Mouse (Mus musculus): Measurements from ENCODE around the gene Atf1. TPM values are rescaled to one million over a fixed set of nuclear protein-coding genes. Genes with fewer than 3 reads are reported as not detected.

The Atf1 gene
- polyA plus RNA-seq, 1 experiment from 2014 or later, result 42.2 TPM

DNA sequence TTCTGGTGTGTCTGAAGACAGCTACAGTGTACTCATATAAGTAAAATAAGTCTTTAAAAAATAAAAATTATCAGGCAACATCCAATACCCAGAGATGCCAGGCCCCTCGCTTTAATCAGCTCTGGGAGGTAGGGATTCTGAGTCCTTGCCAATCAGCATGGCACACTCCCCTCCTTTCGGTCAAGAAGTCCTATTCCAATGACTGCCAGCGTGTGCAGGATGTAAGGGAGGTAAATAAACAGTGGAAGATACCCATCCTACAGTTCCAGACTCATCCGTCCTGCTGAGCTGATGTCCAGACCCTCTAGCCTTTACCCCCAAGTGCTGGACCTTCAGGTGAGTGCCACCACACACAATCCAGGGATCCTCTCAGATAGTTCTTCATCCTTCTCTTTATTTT lies 2.2 kb upstream of the Atf1 start:
- no peak for DNase-seq (ENCODE audit: low spot score)
- Histone ChIP-seq H3K36me3 (replicated peaks) (peaks cover 37% of the 10 kb centered on the region), H3K4me1 (peaks cover 21% of the 10 kb centered on the region), H3K9me3 (peaks cover 16% of the 10 kb centered on the region; the same call in 1 of the 2 replicates), H3K4me3 (no peak overlapping the region), H3K27ac (replicated peaks) (no peak overlapping the region), H3K27me3 (replicated peaks; ENCODE audit: low read depth, poor library complexity, severe bottlenecking) (no peaks in the 10 kb centered on the region)
- 96% methylated on average over 4 of the region's 4 CpGs for WGBS

GRCm38 (mm10) chr15:100225891-100226290 lies 1.7 kb upstream of the Atf1 start:
- no peak for DNase-seq (ENCODE audit: low spot score)
- peaks cover 37% of the 10 kb centered on the region for H3K36me3 ChIP-seq (replicated peaks)
- no peak overlapping the region for H3K4me3 ChIP-seq
- no peak overlapping the region for H3K27ac ChIP-seq (replicated peaks)
- WGBS, result 100% methylated on average over 1 of the region's 1 CpGs
- peaks cover 21% of the 10 kb centered on the region for H3K4me1 ChIP-seq
- no peaks in the 10 kb centered on the region for H3K27me3 ChIP-seq (replicated peaks; ENCODE audit: low read depth, poor library complexity, severe bottlenecking)
- H3K9me3 ChIP-seq, result peaks cover 16% of the 10 kb centered on the region; the same call in 1 of the 2 replicates

- DNase-seq (ENCODE audit: low spot score), result peak; percentile 30
- 9% methylated on average over 17 of the region's 17 CpGs for WGBS
- Histone ChIP-seq H3K27ac (replicated peaks) (peak overlapping the region; percentile 100), H3K4me1 (peaks cover 21% of the 10 kb centered on the region), H3K36me3 (replicated peaks) (peaks cover 44% of the 10 kb centered on the region), H3K9me3 (peaks cover 13% of the 10 kb centered on the region; the same call in 1 of the 2 replicates), H3K4me3 (peak overlapping the region; percentile 91), H3K27me3 (replicated peaks; ENCODE audit: low read depth, poor library complexity, severe bottlenecking) (no peaks in the 10 kb centered on the region)
Observed at GRCm38 (mm10) chr15:100227031-100227662, 472 bp upstream of the Atf1 start.

DNA sequence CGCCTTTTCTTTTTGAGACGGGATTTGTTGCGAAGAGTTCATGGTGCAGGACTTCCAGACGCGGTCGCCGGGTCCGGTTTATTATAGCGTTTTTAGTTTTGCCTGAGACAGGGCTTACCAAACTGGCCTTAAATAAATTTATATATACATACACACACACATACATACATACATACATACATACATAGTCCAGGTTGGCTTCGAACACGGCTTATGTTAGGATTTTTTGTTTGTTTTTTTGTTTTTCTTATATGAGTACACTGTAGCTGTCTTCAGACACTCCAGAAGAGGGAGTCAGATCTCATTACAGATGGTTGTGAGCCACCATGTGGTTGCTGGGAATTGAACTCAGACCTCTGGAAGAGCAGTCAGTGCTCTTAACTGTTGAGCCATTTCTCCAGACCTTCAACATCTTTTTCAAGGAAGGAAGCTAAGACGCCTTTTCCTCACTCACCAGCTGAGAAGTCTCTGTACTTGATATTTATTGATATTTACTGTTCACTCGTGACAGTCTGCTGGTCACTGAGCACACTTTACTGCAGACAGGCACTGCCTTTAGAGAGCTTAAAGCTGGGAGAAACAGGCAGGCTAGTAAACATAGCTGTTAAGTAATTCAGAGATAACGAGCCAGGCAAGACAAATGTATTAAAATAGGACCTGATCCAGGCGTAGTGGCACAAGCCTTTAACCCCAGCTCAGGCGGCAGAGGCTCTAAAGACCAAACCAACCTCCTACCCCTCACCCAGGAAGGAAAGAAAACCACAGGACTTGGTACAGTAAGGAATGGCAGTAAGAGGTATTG lies 1.1 kb downstream of the Atf1 start:
- peaks cover 44% of the 10 kb centered on the region for H3K36me3 ChIP-seq (replicated peaks)
- no peaks in the 10 kb centered on the region for H3K9me3 ChIP-seq
- H3K27me3 ChIP-seq (replicated peaks; ENCODE audit: low read depth, poor library complexity, severe bottlenecking), result no peaks in the 10 kb centered on the region
- WGBS, result 21% methylated on average over 16 of the region's 16 CpGs
- peak overlapping the region; percentile 100 for H3K27ac ChIP-seq (replicated peaks)
- peaks cover 21% of the 10 kb centered on the region for H3K4me1 ChIP-seq
- DNase-seq (ENCODE audit: low spot score), result no peak
- peak overlapping the region; percentile 91 for H3K4me3 ChIP-seq

GRCm38 (mm10) chr15:100230655-100231054 lies 3.0 kb downstream of the Atf1 start:
- WGBS, result 82% methylated on average over 1 of the region's 1 CpGs
- Histone ChIP-seq H3K9me3 (no peaks in the 10 kb centered on the region), H3K4me3 (no peak overlapping the region), H3K27me3 (replicated peaks; ENCODE audit: low read depth, poor library complexity, severe bottlenecking) (no peaks in the 10 kb centered on the region), H3K36me3 (replicated peaks) (peaks cover 46% of the 10 kb centered on the region), H3K27ac (replicated peaks) (no peak overlapping the region), H3K4me1 (peaks cover 21% of the 10 kb centered on the region)
- no peak for DNase-seq (ENCODE audit: low spot score)

- H3K4me1 ChIP-seq, result peaks cover 18% of the 10 kb centered on the region
- no peaks in the 10 kb centered on the region for H3K9me3 ChIP-seq
- no peak overlapping the region for H3K4me3 ChIP-seq
- H3K27ac ChIP-seq (replicated peaks), result no peak overlapping the region
- 93% methylated on average over 14 of the region's 14 CpGs for WGBS
- H3K27me3 ChIP-seq (replicated peaks; ENCODE audit: low read depth, poor library complexity, severe bottlenecking), result no peaks in the 10 kb centered on the region
- no peak for DNase-seq (ENCODE audit: low spot score)
- H3K36me3 ChIP-seq (replicated peaks), result peaks cover 58% of the 10 kb centered on the region
Observed at GRCm38 (mm10) chr15:100231616-100232525, 4.3 kb downstream of the Atf1 start.

- H3K27ac ChIP-seq (replicated peaks), result no peak overlapping the region
- no peak for DNase-seq (ENCODE audit: low spot score)
- H3K4me1 ChIP-seq, result no peaks in the 10 kb centered on the region
- H3K36me3 ChIP-seq (replicated peaks), result peaks cover 88% of the 10 kb centered on the region
- WGBS, result 92% methylated on average over 12 of the region's 12 CpGs
- H3K4me3 ChIP-seq, result no peak overlapping the region
- H3K27me3 ChIP-seq (replicated peaks; ENCODE audit: low read depth, poor library complexity, severe bottlenecking), result no peaks in the 10 kb centered on the region
- no peaks in the 10 kb centered on the region for H3K9me3 ChIP-seq
Observed at GRCm38 (mm10) chr15:100235208-100235965, 7.8 kb downstream of the Atf1 start.

- Histone ChIP-seq H3K9me3 (no peaks in the 10 kb centered on the region), H3K36me3 (replicated peaks) (peaks cover 99% of the 10 kb centered on the region), H3K4me1 (no peaks in the 10 kb centered on the region), H3K4me3 (no peak overlapping the region), H3K27me3 (replicated peaks; ENCODE audit: low read depth, poor library complexity, severe bottlenecking) (no peaks in the 10 kb centered on the region), H3K27ac (replicated peaks) (no peak overlapping the region)
- WGBS, result 91% methylated on average over 6 of the region's 6 CpGs
- no peak for DNase-seq (ENCODE audit: low spot score)
Observed at GRCm38 (mm10) chr15:100236952-100237351, 9.3 kb downstream of the Atf1 start.

DNA sequence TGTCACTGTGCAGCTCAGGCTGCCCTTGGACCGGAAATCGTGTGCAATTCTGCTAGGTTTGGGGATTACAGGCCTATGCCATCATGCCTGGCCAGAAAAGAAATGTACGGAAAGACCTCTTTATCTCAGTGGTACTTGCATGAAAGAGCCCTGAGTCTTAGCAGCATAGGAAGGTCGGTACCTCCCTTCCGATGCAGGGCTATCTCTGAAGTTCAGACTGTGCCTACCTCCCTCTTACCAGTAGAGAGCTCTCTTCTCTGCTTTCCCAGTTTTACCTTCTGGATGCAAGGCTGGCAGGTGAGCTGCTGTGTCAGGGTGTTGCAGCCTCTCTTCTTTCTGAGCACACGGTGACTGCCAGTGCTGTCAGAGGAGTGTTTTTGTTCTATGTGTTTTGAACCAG lies 14.2 kb downstream of the Atf1 start:
- no peak for DNase-seq (ENCODE audit: low spot score)
- no peaks in the 10 kb centered on the region for H3K9me3 ChIP-seq
- peaks cover 99% of the 10 kb centered on the region for H3K36me3 ChIP-seq (replicated peaks)
- no peaks in the 10 kb centered on the region for H3K27me3 ChIP-seq (replicated peaks; ENCODE audit: low read depth, poor library complexity, severe bottlenecking)
- no peak overlapping the region for H3K27ac ChIP-seq (replicated peaks)
- 93% methylated on average over 6 of the region's 6 CpGs for WGBS
- H3K4me1 ChIP-seq, result no peaks in the 10 kb centered on the region
- H3K4me3 ChIP-seq, result no peak overlapping the region

DNA sequence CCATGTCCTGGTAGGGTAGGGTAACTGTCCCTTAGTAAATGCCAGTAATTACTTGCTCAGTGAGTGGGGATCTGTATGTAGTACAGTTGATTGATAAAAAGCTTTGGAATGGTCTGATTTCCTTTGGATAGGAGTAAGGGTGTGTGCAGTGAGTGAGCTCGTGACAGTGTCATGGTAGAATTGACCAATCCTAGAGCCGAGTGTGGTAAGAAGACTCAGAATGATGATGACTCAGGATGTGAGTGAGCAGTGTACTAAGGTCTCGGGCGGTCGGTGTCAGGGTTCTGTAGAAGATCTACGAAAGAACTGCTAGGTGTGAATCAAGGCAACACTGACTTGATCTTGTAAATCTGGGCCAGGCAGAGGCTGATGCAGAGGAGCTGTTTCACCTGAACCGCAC lies 18.3 kb downstream of the Atf1 start:
- no peaks in the 10 kb centered on the region for H3K9me3 ChIP-seq
- no peaks in the 10 kb centered on the region for H3K27me3 ChIP-seq (replicated peaks; ENCODE audit: low read depth, poor library complexity, severe bottlenecking)
- DNase-seq (ENCODE audit: low spot score), result no peak
- H3K27ac ChIP-seq (replicated peaks), result no peak overlapping the region
- H3K4me3 ChIP-seq, result no peak overlapping the region
- H3K36me3 ChIP-seq (replicated peaks), result peaks cover 100% of the 10 kb centered on the region
- no peaks in the 10 kb centered on the region for H3K4me1 ChIP-seq
- 96% methylated on average over 7 of the region's 7 CpGs for WGBS

GRCm38 (mm10) chr15:100247296-100247695 lies 19.7 kb downstream of the Atf1 start:
- 95% methylated on average over 9 of the region's 9 CpGs for WGBS
- Histone ChIP-seq H3K9me3 (no peaks in the 10 kb centered on the region), H3K27me3 (replicated peaks; ENCODE audit: low read depth, poor library complexity, severe bottlenecking) (no peaks in the 10 kb centered on the region), H3K4me1 (no peaks in the 10 kb centered on the region), H3K4me3 (no peak overlapping the region), H3K27ac (replicated peaks) (no peak overlapping the region), H3K36me3 (replicated peaks) (peaks cover 100% of the 10 kb centered on the region)
- no peak for DNase-seq (ENCODE audit: low spot score)

Measured in embryonic facial prominence, embryonic 10.5 days (tissue).